Mouse (Mus musculus) testis, postnatal 10 days (tissue): ENCODE data around the gene Cd79b.
A peak's percentile ranks its signal among the peaks of the same experiment; 100 is the strongest.

ENCODE experiments used
- DNase-seq: peaks from one replicate; pipeline ENCODE4 v3.0.0; 2021; ENCODE audit warnings: low spot score

The Cd79b gene

GRCm38 (mm10) chr11:106273811-106274210 is 40.8 kb downstream of the Cd79b start:
- DNase-seq, result no peak

- peak; percentile 62 for DNase-seq
These were observed 41.3 kb downstream of the Cd79b start for GRCm38 (mm10) chr11:106273311-106273684.

- DNase-seq, result peak; percentile 99
These were observed 41.8 kb downstream of the Cd79b start, which contains the start of gene Smarcd2 for GRCm38 (mm10) chr11:106272644-106273310. Smarcd2 (minus strand) TSS chr11:106272972.

- DNase-seq, result peak; percentile 70
These were observed 42.5 kb downstream of the Cd79b start for GRCm38 (mm10) chr11:106271794-106272643.

- DNase-seq, result no peak
These were observed 43.3 kb downstream of the Cd79b start for GRCm38 (mm10) chr11:106271131-106271793.

GRCm38 (mm10) chr11:106269060-106269431 is 45.5 kb downstream of the Cd79b start:
- no peak for DNase-seq

- DNase-seq, result peak; percentile 79
These were observed 46.1 kb downstream of the Cd79b start for GRCm38 (mm10) chr11:106268326-106269059.

GRCm38 (mm10) chr11:106267871-106268270 is 46.7 kb downstream of the Cd79b start:
- no peak for DNase-seq

GRCm38 (mm10) chr11:106267311-106267852 is 47.2 kb downstream of the Cd79b start:
- DNase-seq, result no peak

- DNase-seq, result no peak
These were observed 48.1 kb downstream of the Cd79b start for GRCm38 (mm10) chr11:106266431-106266830.

- no peak for DNase-seq
These were observed 49.0 kb downstream of the Cd79b start for GRCm38 (mm10) chr11:106265570-106265969.

GRCm38 (mm10) chr11:106264988-106265387 is 49.6 kb downstream of the Cd79b start:
- no peak for DNase-seq

- DNase-seq, result no peak
These were observed 50.6 kb downstream of the Cd79b start for GRCm38 (mm10) chr11:106263963-106264362.
